Mouse (Mus musculus) heart, postnatal 0 days (tissue): ENCODE results near the gene F830045P16Rik.

Source experiments
- CTCF ChIP-seq: IDR thresholded peaks from 2 replicates; pipeline ENCODE4 v1.5.1; 2016; ENCODE audit warnings: antibody characterized with exemption, control low read depth, low read depth
- EP300 ChIP-seq: IDR thresholded peaks from 2 replicates; pipeline ENCODE4 v1.6.1; 2016; ENCODE audit warnings: antibody characterized with exemption, low read depth

DNA sequence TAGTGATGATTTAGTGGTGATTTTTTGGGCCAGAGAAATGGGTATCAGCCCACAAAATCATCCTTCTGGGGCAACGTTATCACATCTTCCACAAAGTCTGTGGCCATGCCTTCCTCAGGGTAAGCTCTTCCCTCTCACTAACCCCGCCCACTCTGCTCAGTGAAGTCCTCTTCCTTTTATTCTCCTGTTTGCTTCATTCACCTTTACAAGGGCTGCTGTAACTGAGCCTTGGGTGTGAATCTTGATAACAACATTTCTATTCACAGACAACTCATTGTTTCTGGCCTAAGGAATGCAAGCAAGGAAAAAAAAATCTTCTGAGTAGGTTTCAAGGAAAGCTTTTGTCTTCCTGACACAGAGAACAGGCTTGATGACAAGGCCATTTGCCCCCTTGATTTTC, 14.4 kb upstream of the F830045P16Rik start:
- TF ChIP-seq CTCF: no peak
- TF ChIP-seq EP300: no peak
